Mouse (Mus musculus): ENCODE measurements at regions not wholly inside any gene's neighbourhood (a gene's known extent, or its start where the extent isn't known, plus 50 kb on each side); places are given as distances from the start of the nearest gene placed in this dataset.
"Not testable (repeated sequence)": the region's sequence is repeated elsewhere in the genome, so short reads cannot be mapped to it uniquely, and the experiment has no call there.

DNA sequence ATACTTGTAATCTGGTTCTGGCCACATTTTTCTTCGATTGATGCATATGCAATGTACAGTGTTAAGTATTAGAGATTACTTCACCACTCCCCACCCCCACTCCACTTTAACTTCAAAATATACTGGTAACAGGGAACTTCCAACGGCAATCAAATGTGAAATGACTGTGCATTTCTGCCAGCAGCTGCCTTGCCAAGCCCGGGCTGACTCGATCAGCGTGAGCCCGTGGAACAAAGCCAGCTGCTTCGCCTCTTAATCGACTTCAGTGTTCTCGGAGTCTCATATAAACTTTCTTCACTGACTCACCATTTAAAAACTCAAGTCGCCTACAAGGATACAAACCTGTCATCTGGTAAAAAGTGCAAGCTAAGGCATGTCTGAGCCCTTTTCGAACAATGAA, 188.7 kb upstream of the L3mbtl3 start:
- Histone ChIP-seq H3K4me2 (ENCODE audit: low read length) (0 out of 2 replicates have a peak overlapping the region, but pooled peaks have one; percentile 4), H3K27me3 (replicated peaks; ENCODE audit: control insufficient read depth, insufficient read depth, low read length) (no peaks in the 10 kb centered on the region), H3K36me3 (ENCODE audit: control insufficient read depth, insufficient read depth, low read length) (no peaks in the 10 kb centered on the region), H3K9me3 (replicated peaks; ENCODE audit: control insufficient read depth, low read length) (no peaks in the 10 kb centered on the region), H3K27ac (ENCODE audit: low read depth, low read length) (no peak overlapping the region), H3K4me1 (ENCODE audit: control insufficient read depth, insufficient read depth, low read length) (peaks cover 6% of the 10 kb centered on the region; the same call in 1 of the 2 replicates), H3K9ac (ENCODE audit: low read length) (no peak overlapping the region), H3K4me3 (ENCODE audit: low read depth, low read length) (no peak overlapping the region)
- WGBS = 30% methylated on average over 11 of the region's 11 CpGs
- peak; percentile 89; the same call in 1 of the 2 replicates for ATAC-seq
- peak; percentile 88 for DNase-seq (ENCODE audit: low spot score)

DNA sequence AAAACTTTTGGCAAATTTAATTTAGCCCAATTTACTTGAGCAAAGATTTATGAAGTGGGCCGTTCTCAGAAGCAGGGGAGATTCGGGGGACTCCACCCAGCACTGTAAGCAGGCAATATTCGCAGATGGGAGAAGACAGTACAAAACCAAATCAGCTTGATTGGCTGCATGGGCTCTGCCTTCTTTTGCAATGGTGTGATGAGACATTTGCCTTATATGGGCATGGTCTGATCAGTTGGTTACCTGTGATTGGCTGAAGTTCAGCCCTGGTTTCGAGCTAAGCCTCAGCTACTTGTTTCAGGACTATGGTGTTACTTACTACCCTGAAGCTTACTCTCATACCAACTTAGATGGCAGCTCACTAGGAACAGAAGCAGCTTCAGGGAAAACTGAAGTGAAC, 185.6 kb upstream of the Arhgap18 start:
- no peak overlapping the region for H3K4me3 ChIP-seq (ENCODE audit: low read depth, low read length)
- peaks cover 4% of the 10 kb centered on the region; the same call in 1 of the 2 replicates for H3K4me1 ChIP-seq (ENCODE audit: control insufficient read depth, insufficient read depth, low read length)
- WGBS = 73% methylated on average over 4 of the region's 4 CpGs
- no peaks in the 10 kb centered on the region for H3K36me3 ChIP-seq (ENCODE audit: control insufficient read depth, insufficient read depth, low read length)
- H3K27me3 ChIP-seq (replicated peaks; ENCODE audit: control insufficient read depth, insufficient read depth, low read length) = no peaks in the 10 kb centered on the region
- no peak overlapping the region for H3K4me2 ChIP-seq (ENCODE audit: low read length)
- ATAC-seq (no peak), DNase-seq (ENCODE audit: low spot score) (no peak)
- H3K9ac ChIP-seq (ENCODE audit: low read length) = no peak overlapping the region
- H3K9me3 ChIP-seq (replicated peaks; ENCODE audit: control insufficient read depth, low read length) = no peaks in the 10 kb centered on the region
- H3K27ac ChIP-seq (ENCODE audit: low read depth, low read length) = no peak overlapping the region

DNA sequence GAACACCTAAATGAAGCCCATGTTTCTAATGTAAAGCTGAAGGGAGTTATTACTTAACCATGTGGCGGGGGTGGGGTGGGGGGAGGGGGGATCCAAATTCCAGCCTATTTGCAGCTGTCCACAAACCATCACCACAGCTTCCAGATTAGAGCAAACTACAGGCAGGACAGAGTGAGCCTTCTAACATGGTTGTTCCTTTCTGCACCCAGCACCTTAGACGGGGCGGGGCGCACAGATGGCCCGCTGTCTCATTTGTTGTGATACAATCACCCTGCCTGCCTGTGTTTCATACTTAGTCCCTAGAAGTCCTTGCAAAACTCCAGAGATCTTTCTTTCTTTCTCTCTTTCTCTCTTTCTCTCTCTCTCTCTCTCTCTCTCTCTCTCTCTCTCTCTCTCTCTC, 182.8 kb upstream of the Arhgap18 start:
- H3K9me3 ChIP-seq (replicated peaks; ENCODE audit: control insufficient read depth, low read length) = no peaks in the 10 kb centered on the region
- DNase-seq (ENCODE audit: low spot score) = no peak
- H3K4me3 ChIP-seq (ENCODE audit: low read depth, low read length) = no peak overlapping the region
- no peak overlapping the region for H3K4me2 ChIP-seq (ENCODE audit: low read length)
- no peak overlapping the region for H3K27ac ChIP-seq (ENCODE audit: low read depth, low read length)
- no peaks in the 10 kb centered on the region for H3K36me3 ChIP-seq (ENCODE audit: control insufficient read depth, insufficient read depth, low read length)
- H3K27me3 ChIP-seq (replicated peaks; ENCODE audit: control insufficient read depth, insufficient read depth, low read length) = no peaks in the 10 kb centered on the region
- no peak for ATAC-seq
- no peaks in the 10 kb centered on the region for H3K4me1 ChIP-seq (ENCODE audit: control insufficient read depth, insufficient read depth, low read length)
- H3K9ac ChIP-seq (ENCODE audit: low read length) = no peak overlapping the region
- WGBS = 96% methylated on average over 5 of the region's 5 CpGs

DNA sequence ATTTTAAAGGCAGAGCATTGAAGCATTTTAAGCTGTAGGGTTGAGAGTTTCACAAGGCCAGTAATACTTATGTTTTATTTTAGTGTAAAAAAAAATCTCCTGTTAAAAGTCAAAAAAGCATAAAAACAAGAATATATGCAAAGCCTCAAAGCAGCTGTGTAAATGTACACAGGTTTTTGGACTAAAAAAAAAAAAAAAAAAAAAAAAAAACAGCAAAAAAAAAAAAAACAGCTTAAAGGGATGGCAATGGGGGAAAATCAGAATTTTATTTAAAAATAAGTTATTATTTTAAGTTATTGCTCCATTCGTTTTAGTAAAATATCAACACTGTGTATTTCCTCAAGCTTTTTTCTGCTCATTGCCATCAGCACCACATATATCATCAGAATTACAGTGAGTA, 181.8 kb upstream of the Arhgap18 start:
- Histone ChIP-seq H3K4me3 (ENCODE audit: low read depth, low read length) (no peak overlapping the region), H3K36me3 (ENCODE audit: control insufficient read depth, insufficient read depth, low read length) (no peaks in the 10 kb centered on the region), H3K9ac (ENCODE audit: low read length) (no peak overlapping the region), H3K4me2 (ENCODE audit: low read length) (no peak overlapping the region), H3K4me1 (ENCODE audit: control insufficient read depth, insufficient read depth, low read length) (no peaks in the 10 kb centered on the region), H3K27ac (ENCODE audit: low read depth, low read length) (no peak overlapping the region), H3K9me3 (replicated peaks; ENCODE audit: control insufficient read depth, low read length) (no peaks in the 10 kb centered on the region), H3K27me3 (replicated peaks; ENCODE audit: control insufficient read depth, insufficient read depth, low read length) (no peaks in the 10 kb centered on the region)
- DNase-seq (ENCODE audit: low spot score) (no peak), ATAC-seq (no peak)
- 77% methylated on average over 1 of the region's 1 CpGs for WGBS

DNA sequence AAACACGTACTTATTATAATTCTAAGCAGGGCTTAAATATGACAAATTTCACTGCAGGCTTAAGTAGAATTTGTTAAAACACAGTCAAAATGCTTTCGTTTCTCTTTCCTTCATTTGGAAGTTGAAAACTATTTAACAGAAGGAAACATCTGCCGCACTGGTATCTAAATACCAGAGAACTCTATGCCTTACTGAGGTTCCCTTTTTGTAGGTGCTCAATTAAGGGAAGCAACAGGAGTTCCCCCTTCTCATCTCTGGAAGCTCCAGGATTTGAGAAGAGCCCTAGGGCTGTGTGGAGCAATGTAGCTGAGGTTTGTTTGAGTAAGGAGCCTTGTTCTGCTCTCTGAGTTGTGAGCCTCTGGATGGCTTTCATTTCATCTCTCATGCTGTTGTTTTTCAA, 177.1 kb upstream of the Arhgap18 start:
- H3K27ac ChIP-seq (ENCODE audit: low read depth, low read length) = no peak overlapping the region
- H3K4me1 ChIP-seq (ENCODE audit: control insufficient read depth, insufficient read depth, low read length) = no peaks in the 10 kb centered on the region
- H3K9me3 ChIP-seq (replicated peaks; ENCODE audit: control insufficient read depth, low read length) = no peaks in the 10 kb centered on the region
- ATAC-seq = no peak
- no peaks in the 10 kb centered on the region for H3K27me3 ChIP-seq (replicated peaks; ENCODE audit: control insufficient read depth, insufficient read depth, low read length)
- H3K4me2 ChIP-seq (ENCODE audit: low read length) = no peak overlapping the region
- no peak for DNase-seq (ENCODE audit: low spot score)
- no peak overlapping the region for H3K4me3 ChIP-seq (ENCODE audit: low read depth, low read length)
- no peaks in the 10 kb centered on the region for H3K36me3 ChIP-seq (ENCODE audit: control insufficient read depth, insufficient read depth, low read length)
- 89% methylated on average over 3 of the region's 3 CpGs for WGBS
- no peak overlapping the region for H3K9ac ChIP-seq (ENCODE audit: low read length)

DNA sequence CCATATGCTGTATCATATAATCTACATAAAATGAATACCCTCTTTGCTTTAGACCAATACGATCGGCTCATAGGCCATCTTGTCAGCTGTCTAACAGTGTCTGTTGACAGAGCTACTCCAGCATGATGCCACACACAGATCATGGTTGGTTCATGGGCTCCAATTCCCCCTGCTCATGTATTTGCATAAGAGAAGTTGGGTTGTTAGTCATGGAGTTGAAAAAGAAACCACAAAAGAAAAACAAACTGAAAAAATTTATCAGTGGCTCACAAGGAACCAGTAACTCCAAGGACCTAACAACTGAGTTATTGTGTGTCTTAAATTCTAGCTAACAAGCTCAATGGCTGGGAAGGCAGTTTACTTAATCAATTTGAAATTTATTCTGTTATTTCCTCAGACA, 176.1 kb upstream of the Arhgap18 start:
- Histone ChIP-seq H3K9me3 (replicated peaks; ENCODE audit: control insufficient read depth, low read length) (no peaks in the 10 kb centered on the region), H3K9ac (ENCODE audit: low read length) (no peak overlapping the region), H3K4me1 (ENCODE audit: control insufficient read depth, insufficient read depth, low read length) (no peaks in the 10 kb centered on the region), H3K4me3 (ENCODE audit: low read depth, low read length) (no peak overlapping the region), H3K27me3 (replicated peaks; ENCODE audit: control insufficient read depth, insufficient read depth, low read length) (no peaks in the 10 kb centered on the region), H3K4me2 (ENCODE audit: low read length) (no peak overlapping the region), H3K36me3 (ENCODE audit: control insufficient read depth, insufficient read depth, low read length) (no peaks in the 10 kb centered on the region), H3K27ac (ENCODE audit: low read depth, low read length) (no peak overlapping the region)
- DNase-seq (ENCODE audit: low spot score) (no peak), ATAC-seq (no peak)
- 89% methylated on average over 2 of the region's 2 CpGs for WGBS

DNA sequence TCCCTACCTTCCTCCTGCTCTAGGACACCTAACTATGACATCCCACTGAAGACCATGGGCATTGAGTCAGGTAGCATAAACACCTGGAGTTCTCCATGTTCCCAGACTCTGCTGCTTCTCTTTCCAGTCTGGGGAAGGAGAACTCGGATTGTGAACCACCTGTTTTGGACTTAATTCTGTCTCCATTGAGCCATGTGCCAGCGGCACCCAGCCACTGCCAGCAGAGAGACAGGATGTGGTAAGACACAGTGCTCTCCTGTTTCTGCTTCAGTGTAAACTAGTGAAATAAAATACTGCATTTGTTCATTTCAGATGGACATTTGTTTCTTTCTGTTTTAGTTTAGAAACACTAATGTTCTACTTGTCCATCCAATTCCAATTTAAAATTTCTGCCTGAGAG, 168.1 kb upstream of the Arhgap18 start:
- H3K36me3 ChIP-seq (ENCODE audit: control insufficient read depth, insufficient read depth, low read length) = no peaks in the 10 kb centered on the region
- H3K4me3 ChIP-seq (ENCODE audit: low read depth, low read length) = no peak overlapping the region
- no peak overlapping the region for H3K9ac ChIP-seq (ENCODE audit: low read length)
- 86% methylated on average over 2 of the region's 2 CpGs for WGBS
- no peak overlapping the region for H3K4me2 ChIP-seq (ENCODE audit: low read length)
- ATAC-seq = no peak
- no peaks in the 10 kb centered on the region for H3K4me1 ChIP-seq (ENCODE audit: control insufficient read depth, insufficient read depth, low read length)
- peaks cover 4% of the 10 kb centered on the region; the same call in 1 of the 2 replicates for H3K9me3 ChIP-seq (replicated peaks; ENCODE audit: control insufficient read depth, low read length)
- no peak overlapping the region for H3K27ac ChIP-seq (ENCODE audit: low read depth, low read length)
- no peak for DNase-seq (ENCODE audit: low spot score)
- no peaks in the 10 kb centered on the region for H3K27me3 ChIP-seq (replicated peaks; ENCODE audit: control insufficient read depth, insufficient read depth, low read length)

DNA sequence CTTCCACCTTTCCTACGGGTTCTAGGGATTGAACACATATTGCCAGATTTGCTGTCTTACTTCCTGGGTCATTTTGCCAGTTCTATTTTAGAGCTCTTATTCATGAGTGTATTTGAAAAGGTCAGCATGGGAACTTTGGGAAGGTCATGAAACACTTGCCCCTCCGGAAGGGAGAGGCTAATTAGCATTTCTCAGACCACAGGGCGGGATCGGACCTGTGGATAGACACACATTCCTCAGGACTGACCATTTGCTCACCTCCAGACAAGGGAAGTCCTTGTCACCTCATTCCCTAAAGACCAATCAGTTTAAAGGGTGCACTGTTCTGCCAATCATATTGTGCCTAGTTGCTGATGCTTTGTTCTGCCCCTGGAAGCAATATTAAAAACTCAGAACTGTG, 146.1 kb upstream of the Arhgap18 start:
- DNase-seq (ENCODE audit: low spot score); H3K4me2 ChIP-seq (ENCODE audit: low read length): not testable (repeated sequence)

DNA sequence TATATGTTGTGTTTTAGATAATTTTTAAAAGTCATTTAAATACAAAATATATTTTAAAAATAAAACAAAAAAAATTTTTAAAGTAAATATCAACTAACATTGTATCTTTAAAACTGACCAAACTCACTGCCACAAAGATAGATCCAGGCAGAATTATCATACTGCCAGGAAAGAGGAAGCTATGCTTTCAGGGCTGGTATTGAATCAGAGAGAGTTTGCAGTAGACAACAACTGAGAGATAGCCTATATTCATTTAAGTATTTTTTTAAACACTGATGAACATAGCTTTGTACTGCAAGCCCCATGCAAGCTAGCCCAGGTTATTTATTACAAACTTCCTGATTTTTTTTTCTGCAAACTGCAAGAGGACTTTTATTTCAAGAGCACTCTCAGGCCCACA, 142.0 kb upstream of the Arhgap18 start:
- Histone ChIP-seq H3K9ac (ENCODE audit: low read length) (no peak overlapping the region), H3K27ac (ENCODE audit: low read depth, low read length) (no peak overlapping the region), H3K4me2 (ENCODE audit: low read length) (no peak overlapping the region), H3K4me3 (ENCODE audit: low read depth, low read length) (no peak overlapping the region), H3K9me3 (replicated peaks; ENCODE audit: control insufficient read depth, low read length) (no peaks in the 10 kb centered on the region), H3K4me1 (ENCODE audit: control insufficient read depth, insufficient read depth, low read length) (no peaks in the 10 kb centered on the region), H3K27me3 (replicated peaks; ENCODE audit: control insufficient read depth, insufficient read depth, low read length) (no peaks in the 10 kb centered on the region), H3K36me3 (ENCODE audit: control insufficient read depth, insufficient read depth, low read length) (no peaks in the 10 kb centered on the region)
- ATAC-seq = no peak
- DNase-seq (ENCODE audit: low spot score) = no peak

More for the DNA sequence above, 146.1 kb upstream of the Arhgap18 start:
- H3K27me3 ChIP-seq (replicated peaks; ENCODE audit: control insufficient read depth, insufficient read depth, low read length); H3K9ac ChIP-seq (ENCODE audit: low read length); H3K27ac ChIP-seq (ENCODE audit: low read depth, low read length); ATAC-seq; H3K9me3 ChIP-seq (replicated peaks; ENCODE audit: control insufficient read depth, low read length); H3K4me1 ChIP-seq (ENCODE audit: control insufficient read depth, insufficient read depth, low read length); H3K4me3 ChIP-seq (ENCODE audit: low read depth, low read length); H3K36me3 ChIP-seq (ENCODE audit: control insufficient read depth, insufficient read depth, low read length): not testable (repeated sequence)
- 79% methylated on average over 4 of the region's 4 CpGs for WGBS
